Mouse (Mus musculus) forebrain, embryonic 11.5 days (tissue): Measurements from ENCODE around the gene Hsd17b3. TPM values are rescaled to one million over a fixed set of nuclear protein-coding genes. Genes with fewer than 3 reads are reported as not detected.

Experiments
- ATAC-seq: fragments of 200-750 bp; cut with Nextera tagmentation; replicated peaks from 2 replicates; pipeline ENCODE4 v1.8.0; 2017; ENCODE audit warnings: moderate TSS enrichment; ENCODE audit not compliant: low FRiP score
- DNase-seq: peaks from one replicate; pipeline ENCODE4 v3.0.0-alpha.2; 2017; ENCODE audit warnings: low spot score
- H3K27ac ChIP-seq: fragments of 300-500 bp; sonication (generic); 2 replicates; pipeline ENCODE4 v1.5.1; 2014; ENCODE audit warnings: low read depth, low read length
- H3K27me3 ChIP-seq: fragments of 300-500 bp; sonication (generic); 2 replicates; pipeline ENCODE4 v1.6.1; 2014; ENCODE audit warnings: mild to moderate bottlenecking, low read length, mixed read lengths; ENCODE audit not compliant: control insufficient read depth, insufficient read depth
- H3K36me3 ChIP-seq: fragments of 300-500 bp; sonication (generic); 2 replicates; pipeline ENCODE4 v1.6.1; 2014; ENCODE audit warnings: mild to moderate bottlenecking, low read length, moderate library complexity, mixed read lengths; ENCODE audit not compliant: control insufficient read depth, insufficient read depth
- H3K4me1 ChIP-seq: fragments of 300-500 bp; sonication (generic); replicated peaks from 2 replicates; pipeline ENCODE4 v1.6.1; 2014; ENCODE audit warnings: low read length, mixed read lengths; ENCODE audit not compliant: control insufficient read depth, insufficient read depth
- H3K4me2 ChIP-seq: fragments of 300-500 bp; sonication (generic); 2 replicates; pipeline ENCODE4 v1.6.1; 2014; ENCODE audit warnings: low read depth, mild to moderate bottlenecking, low read length, moderate library complexity, mixed read lengths; ENCODE audit not compliant: severe bottlenecking
- H3K4me3 ChIP-seq: fragments of 300-500 bp; sonication (generic); 2 replicates; pipeline ENCODE4 v1.5.1; 2014; ENCODE audit warnings: low read depth, low read length
- H3K9ac ChIP-seq: fragments of 300-500 bp; sonication (generic); 2 replicates; pipeline ENCODE4 v1.6.1; 2014; ENCODE audit warnings: low read length
- H3K9me3 ChIP-seq: fragments of 300-500 bp; sonication (generic); 2 replicates; pipeline ENCODE4 v1.6.1; 2016; ENCODE audit warnings: low read length, mixed read lengths; ENCODE audit not compliant: control insufficient read depth
- WGBS: fragments of 180-500 bp; shearing (Covaris S2); extraction: QIAGEN DNeasy Blood & Tissue Kit; methylation state at CpG from one replicate; pipeline ENCODE4 v1.1.7; 2014; 5-methylcytosine and 5-hydroxymethylcytosine counted together
- polyA plus RNA-seq: library from polyadenylated mRNA; unstranded; fragments of >200 nt; fragmentation: Nextera tagmentation; extraction: Ambion mirVana; gene quantifications from 2 replicates; pipeline ENCODE4 v1.2.1, GENCODE M21; 2014

Gene Hsd17b3
- polyA plus RNA-seq, 1 experiment from 2014 or later = not detected

- Histone ChIP-seq H3K4me1 (no peaks in the 10 kb centered on the region), H3K27me3 (no peaks in the 10 kb centered on the region), H3K4me3 (no peak overlapping the region), H3K9me3 (no peaks in the 10 kb centered on the region), H3K4me2 (no peak overlapping the region), H3K9ac (no peak overlapping the region), H3K36me3 (no peaks in the 10 kb centered on the region), H3K27ac (no peak overlapping the region)
- ATAC-seq = no peak
- 68% methylated on average over 3 of the region's 3 CpGs for WGBS
- no peak for DNase-seq
Observed at GRCm38 (mm10) chr13:64092141-64092540, 3.1 kb upstream of the Hsd17b3 start.

- Histone ChIP-seq H3K27ac (no peak overlapping the region), H3K9ac (no peak overlapping the region), H3K4me3 (no peak overlapping the region), H3K9me3 (no peaks in the 10 kb centered on the region), H3K4me2 (no peak overlapping the region), H3K36me3 (no peaks in the 10 kb centered on the region), H3K4me1 (no peaks in the 10 kb centered on the region), H3K27me3 (no peaks in the 10 kb centered on the region)
- ATAC-seq (no peak), DNase-seq (no peak)
- WGBS = 74% methylated on average over 7 of the region's 7 CpGs
Observed at GRCm38 (mm10) chr13:64091006-64091405, 2.0 kb upstream of the Hsd17b3 start.

- H3K4me2 ChIP-seq = no peak overlapping the region
- ATAC-seq (no peak), DNase-seq (no peak)
- no peak overlapping the region for H3K9ac ChIP-seq
- H3K4me3 ChIP-seq = no peak overlapping the region
- WGBS = 86% methylated on average over 5 of the region's 5 CpGs
- no peaks in the 10 kb centered on the region for H3K9me3 ChIP-seq
- H3K36me3 ChIP-seq = no peaks in the 10 kb centered on the region
- no peaks in the 10 kb centered on the region for H3K27me3 ChIP-seq
- no peaks in the 10 kb centered on the region for H3K4me1 ChIP-seq
- no peak overlapping the region for H3K27ac ChIP-seq
Observed at GRCm38 (mm10) chr13:64090278-64090677, 1.2 kb upstream of the Hsd17b3 start.

GRCm38 (mm10) chr13:64088057-64088456, 973 bp downstream of the Hsd17b3 start:
- no peak overlapping the region for H3K9ac ChIP-seq

GRCm38 (mm10) chr13:64086036-64086435, 3.0 kb downstream of the Hsd17b3 start:
- ATAC-seq (no peak), DNase-seq (no peak)
- Histone ChIP-seq H3K27ac (no peak overlapping the region), H3K4me3 (no peak overlapping the region), H3K36me3 (no peaks in the 10 kb centered on the region), H3K27me3 (no peaks in the 10 kb centered on the region), H3K4me1 (peaks cover 7% of the 10 kb centered on the region; the same call in 1 of the 2 replicates), H3K9ac (no peak overlapping the region), H3K4me2 (no peak overlapping the region), H3K9me3 (no peaks in the 10 kb centered on the region)
- WGBS = 89% methylated on average over 5 of the region's 5 CpGs

More at GRCm38 (mm10) chr13:64088057-64088456, 973 bp downstream of the Hsd17b3 start:
- no peaks in the 10 kb centered on the region for H3K9me3 ChIP-seq
- H3K36me3 ChIP-seq = no peaks in the 10 kb centered on the region
- WGBS = 86% methylated on average over 7 of the region's 7 CpGs
- no peak overlapping the region for H3K4me2 ChIP-seq
- ATAC-seq (no peak), DNase-seq (no peak)
- no peak overlapping the region for H3K27ac ChIP-seq
- H3K4me1 ChIP-seq = no peaks in the 10 kb centered on the region
- no peaks in the 10 kb centered on the region for H3K27me3 ChIP-seq
- H3K4me3 ChIP-seq = no peak overlapping the region

GRCm38 (mm10) chr13:64083331-64083730, 5.7 kb downstream of the Hsd17b3 start:
- DNase-seq (no peak), ATAC-seq (no peak)
- no peaks in the 10 kb centered on the region for H3K27me3 ChIP-seq
- no peak overlapping the region for H3K9ac ChIP-seq
- no peak overlapping the region for H3K27ac ChIP-seq
- H3K4me2 ChIP-seq = no peak overlapping the region
- WGBS = 89% methylated on average over 3 of the region's 3 CpGs
- peaks cover 11% of the 10 kb centered on the region; the same call in 1 of the 2 replicates for H3K4me1 ChIP-seq
- no peak overlapping the region for H3K4me3 ChIP-seq
- no peaks in the 10 kb centered on the region for H3K9me3 ChIP-seq
- no peaks in the 10 kb centered on the region for H3K36me3 ChIP-seq

GRCm38 (mm10) chr13:64081012-64081919, 7.8 kb downstream of the Hsd17b3 start:
- Histone ChIP-seq H3K27me3 (no peaks in the 10 kb centered on the region), H3K4me1 (peaks cover 11% of the 10 kb centered on the region; the same call in 1 of the 2 replicates), H3K36me3 (no peaks in the 10 kb centered on the region), H3K9ac (peak overlapping the region; percentile 42), H3K9me3 (no peaks in the 10 kb centered on the region), H3K27ac (peak overlapping the region; percentile 79), H3K4me3 (no peak overlapping the region), H3K4me2 (peak overlapping the region; percentile 3; the same call in 1 of the 2 replicates)
- DNase-seq (peak; percentile 71), ATAC-seq (peak; percentile 88)
- 18% methylated on average over 16 of the region's 16 CpGs for WGBS

GRCm38 (mm10) chr13:64077591-64077990, 11.4 kb downstream of the Hsd17b3 start:
- 83% methylated on average over 5 of the region's 5 CpGs for WGBS
- Histone ChIP-seq H3K4me1 (peaks cover 11% of the 10 kb centered on the region; the same call in 1 of the 2 replicates), H3K4me2 (no peak overlapping the region), H3K4me3 (no peak overlapping the region), H3K36me3 (no peaks in the 10 kb centered on the region), H3K9me3 (no peaks in the 10 kb centered on the region), H3K9ac (no peak overlapping the region), H3K27ac (no peak overlapping the region), H3K27me3 (no peaks in the 10 kb centered on the region)
- no peak for DNase-seq
- no peak for ATAC-seq
